Mouse (Mus musculus): Measurements from ENCODE around the gene Lamb1.

Lamb1 gene

DNA sequence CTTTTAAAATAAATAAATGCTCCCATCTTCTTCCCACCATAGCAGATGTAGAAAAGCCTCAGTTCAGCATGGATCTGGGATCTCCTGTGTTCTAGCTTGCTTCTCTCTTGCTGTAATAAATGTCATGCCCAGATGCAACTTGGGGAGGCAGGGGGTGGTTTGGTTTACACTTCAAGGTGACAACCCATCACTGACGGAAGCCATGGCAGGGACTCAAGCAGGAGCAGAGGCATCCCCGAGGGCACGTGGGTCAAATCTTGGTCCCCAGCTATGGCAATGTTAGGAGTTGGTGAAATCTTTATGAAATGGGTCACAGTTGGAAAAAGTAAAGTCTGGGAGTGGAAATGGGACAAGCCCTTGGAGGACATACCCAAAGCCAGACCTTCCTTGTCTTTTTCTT is 20.3 kb upstream of the Lamb1 start:
- H3K4me3 ChIP-seq (replicated peaks; ENCODE audit: low read length): no peak overlapping the region
- no peaks in the 10 kb centered on the region for H3K36me3 ChIP-seq (ENCODE audit: insufficient read depth, low read length)
- TF ChIP-seq NANOG (IDR thresholded peaks at IDR 0.05; ENCODE audit: borderline replicate concordance, low read length): no peak
- TF ChIP-seq POU5F1 (IDR thresholded peaks at IDR 0.05; ENCODE audit: borderline replicate concordance, low read length): no peak
- no peak for TF ChIP-seq CTCF (conservative IDR thresholded peaks at IDR 0.05; ENCODE audit: low read length)
- H3K4me1 ChIP-seq (replicated peaks; ENCODE audit: low read depth, low read length): peaks cover 36% of the 10 kb centered on the region
- H3K9me3 ChIP-seq (ENCODE audit: low read length): no peaks in the 10 kb centered on the region
- no peaks in the 10 kb centered on the region for H3K27me3 ChIP-seq (ENCODE audit: insufficient read depth, low read length)

DNA sequence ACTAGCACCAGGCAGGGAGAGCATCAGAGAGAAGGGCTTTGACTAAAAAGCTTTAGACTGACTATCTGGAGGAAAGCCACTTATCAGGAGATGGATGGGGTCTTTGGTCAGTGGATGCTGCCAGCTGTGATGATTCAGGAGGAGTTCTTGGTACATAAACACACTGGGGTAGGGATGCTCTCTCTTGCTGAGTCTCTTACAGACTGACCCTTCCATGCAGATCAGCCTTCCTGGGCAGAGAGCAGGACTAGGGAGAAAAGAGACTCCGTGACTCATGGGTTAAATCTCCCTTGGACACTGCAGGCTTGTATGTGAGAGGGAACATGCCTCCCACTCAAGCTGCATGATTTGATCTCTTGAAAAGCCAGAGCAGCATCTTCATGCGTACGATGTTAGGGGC is 18.9 kb upstream of the Lamb1 start:
- H3K4me3 ChIP-seq (replicated peaks; ENCODE audit: low read length): no peak overlapping the region
- H3K36me3 ChIP-seq (ENCODE audit: insufficient read depth, low read length): no peaks in the 10 kb centered on the region
- TF ChIP-seq POU5F1 (IDR thresholded peaks at IDR 0.05; ENCODE audit: borderline replicate concordance, low read length): no peak
- TF ChIP-seq CTCF (conservative IDR thresholded peaks at IDR 0.05; ENCODE audit: low read length): no peak
- TF ChIP-seq NANOG (IDR thresholded peaks at IDR 0.05; ENCODE audit: borderline replicate concordance, low read length): no peak
- no peaks in the 10 kb centered on the region for H3K9me3 ChIP-seq (ENCODE audit: low read length)
- no peaks in the 10 kb centered on the region for H3K27me3 ChIP-seq (ENCODE audit: insufficient read depth, low read length)
- H3K4me1 ChIP-seq (replicated peaks; ENCODE audit: low read depth, low read length): peaks cover 36% of the 10 kb centered on the region

DNA sequence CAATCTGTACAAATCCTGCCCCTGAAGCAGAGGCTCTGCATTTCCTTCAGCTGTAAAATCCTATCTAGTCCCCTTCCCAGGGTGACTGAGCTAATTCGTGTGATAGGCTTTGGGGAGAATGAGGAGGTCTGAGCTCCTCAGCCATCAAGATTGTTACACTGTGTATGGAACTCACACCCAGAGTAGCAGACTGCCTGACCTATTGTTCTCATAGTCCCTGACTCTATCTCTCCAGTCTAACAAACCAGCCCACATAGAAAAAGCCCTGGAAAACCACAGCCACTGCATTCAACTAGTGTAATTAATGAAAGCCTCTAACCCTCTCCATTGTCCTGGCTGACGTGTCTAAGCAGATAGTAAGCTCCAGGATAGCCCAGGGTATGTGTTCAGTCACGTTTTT is 18.4 kb upstream of the Lamb1 start:
- peaks cover 36% of the 10 kb centered on the region for H3K4me1 ChIP-seq (replicated peaks; ENCODE audit: low read depth, low read length)
- no peaks in the 10 kb centered on the region for H3K9me3 ChIP-seq (ENCODE audit: low read length)
- H3K36me3 ChIP-seq (ENCODE audit: insufficient read depth, low read length): no peaks in the 10 kb centered on the region

DNA sequence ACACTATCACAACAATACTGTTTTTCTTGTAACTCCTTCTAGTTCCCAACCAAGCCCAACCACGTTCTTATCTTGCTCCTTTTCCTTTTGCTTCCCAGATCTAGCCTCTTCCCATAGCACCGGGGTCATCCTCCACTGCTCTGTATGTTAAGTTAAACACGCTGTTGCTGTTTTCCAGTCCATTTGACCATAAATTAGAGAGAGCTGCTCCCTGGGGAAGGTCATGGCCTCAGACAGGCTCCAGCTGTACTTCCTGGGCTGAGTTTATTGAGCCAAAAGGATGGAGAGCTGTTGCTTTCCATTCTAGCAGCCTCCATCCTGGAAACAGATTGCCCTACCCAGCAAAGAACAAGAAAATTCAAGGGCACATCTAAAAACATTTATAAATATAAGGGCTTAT is 16.9 kb upstream of the Lamb1 start:
- H3K36me3 ChIP-seq (ENCODE audit: insufficient read depth, low read length): no peaks in the 10 kb centered on the region
- H3K27me3 ChIP-seq (ENCODE audit: insufficient read depth, low read length): no peaks in the 10 kb centered on the region
- H3K4me3 ChIP-seq (replicated peaks; ENCODE audit: low read length): no peak overlapping the region
- H3K9me3 ChIP-seq (ENCODE audit: low read length): no peaks in the 10 kb centered on the region
- H3K4me1 ChIP-seq (replicated peaks; ENCODE audit: low read depth, low read length): peaks cover 32% of the 10 kb centered on the region
- TF ChIP-seq CTCF (conservative IDR thresholded peaks at IDR 0.05; ENCODE audit: low read length) (no peak), NANOG (IDR thresholded peaks at IDR 0.05; ENCODE audit: borderline replicate concordance, low read length) (no peak), POU5F1 (IDR thresholded peaks at IDR 0.05; ENCODE audit: borderline replicate concordance, low read length) (no peak)

More for the DNA sequence above, 18.4 kb upstream of the Lamb1 start:
- Histone ChIP-seq H3K27me3 (ENCODE audit: insufficient read depth, low read length) (no peaks in the 10 kb centered on the region), H3K4me3 (replicated peaks; ENCODE audit: low read length) (no peak overlapping the region)
- TF ChIP-seq POU5F1 (IDR thresholded peaks at IDR 0.05; ENCODE audit: borderline replicate concordance, low read length) (no peak), NANOG (IDR thresholded peaks at IDR 0.05; ENCODE audit: borderline replicate concordance, low read length) (no peak), CTCF (conservative IDR thresholded peaks at IDR 0.05; ENCODE audit: low read length) (no peak)

DNA sequence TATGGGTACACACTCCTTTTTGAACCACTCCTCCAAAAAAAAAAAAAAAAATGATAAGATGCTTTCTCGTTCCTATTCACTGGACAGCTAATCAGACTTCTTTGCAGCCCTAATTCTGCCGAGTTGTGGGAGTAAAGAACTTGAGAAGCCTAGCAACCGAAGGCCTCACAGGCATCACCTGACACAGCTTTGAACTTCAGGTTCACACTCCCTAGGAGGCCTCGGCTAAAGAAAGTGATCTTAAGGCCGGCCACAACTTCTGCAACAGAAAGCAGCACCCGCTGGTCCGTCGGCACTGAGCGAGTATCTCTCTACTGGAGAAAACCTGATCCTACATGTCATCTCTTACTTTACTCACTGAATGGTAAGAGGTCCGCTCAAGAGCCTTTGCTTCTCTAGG is 16.4 kb upstream of the Lamb1 start:
- no peak overlapping the region for H3K4me3 ChIP-seq (replicated peaks; ENCODE audit: low read length)
- no peaks in the 10 kb centered on the region for H3K9me3 ChIP-seq (ENCODE audit: low read length)
- TF ChIP-seq CTCF (conservative IDR thresholded peaks at IDR 0.05; ENCODE audit: low read length): no peak
- no peak for TF ChIP-seq NANOG (IDR thresholded peaks at IDR 0.05; ENCODE audit: borderline replicate concordance, low read length)
- TF ChIP-seq POU5F1 (IDR thresholded peaks at IDR 0.05; ENCODE audit: borderline replicate concordance, low read length): no peak
- no peaks in the 10 kb centered on the region for H3K36me3 ChIP-seq (ENCODE audit: insufficient read depth, low read length)
- no peaks in the 10 kb centered on the region for H3K27me3 ChIP-seq (ENCODE audit: insufficient read depth, low read length)
- peaks cover 32% of the 10 kb centered on the region for H3K4me1 ChIP-seq (replicated peaks; ENCODE audit: low read depth, low read length)

DNA sequence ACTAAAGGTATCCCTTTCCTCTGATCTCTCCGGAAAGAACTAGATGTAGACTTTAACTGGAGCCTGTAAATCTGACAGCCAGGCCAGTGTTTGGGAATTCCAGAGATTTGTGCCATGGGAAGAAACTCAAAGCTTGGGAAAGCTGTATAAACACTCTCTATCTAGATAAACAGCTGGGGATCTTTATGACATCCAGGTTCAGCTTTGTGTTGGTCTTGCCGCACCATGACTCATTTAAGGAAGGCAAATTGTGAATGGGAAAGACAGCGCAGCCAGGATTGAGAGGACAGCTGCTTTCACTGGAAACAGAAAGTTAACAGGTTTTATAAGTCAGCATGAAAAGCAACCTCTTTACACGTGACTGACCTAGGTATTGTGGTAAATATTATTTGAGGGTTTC is 12.8 kb upstream of the Lamb1 start:
- H3K27me3 ChIP-seq (ENCODE audit: insufficient read depth, low read length): no peaks in the 10 kb centered on the region
- TF ChIP-seq POU5F1 (IDR thresholded peaks at IDR 0.05; ENCODE audit: borderline replicate concordance, low read length) (no peak), NANOG (IDR thresholded peaks at IDR 0.05; ENCODE audit: borderline replicate concordance, low read length) (no peak), CTCF (conservative IDR thresholded peaks at IDR 0.05; ENCODE audit: low read length) (no peak)
- peaks cover 22% of the 10 kb centered on the region for H3K4me1 ChIP-seq (replicated peaks; ENCODE audit: low read depth, low read length)
- no peak overlapping the region for H3K4me3 ChIP-seq (replicated peaks; ENCODE audit: low read length)
- H3K36me3 ChIP-seq (ENCODE audit: insufficient read depth, low read length): no peaks in the 10 kb centered on the region
- no peaks in the 10 kb centered on the region for H3K9me3 ChIP-seq (ENCODE audit: low read length)

DNA sequence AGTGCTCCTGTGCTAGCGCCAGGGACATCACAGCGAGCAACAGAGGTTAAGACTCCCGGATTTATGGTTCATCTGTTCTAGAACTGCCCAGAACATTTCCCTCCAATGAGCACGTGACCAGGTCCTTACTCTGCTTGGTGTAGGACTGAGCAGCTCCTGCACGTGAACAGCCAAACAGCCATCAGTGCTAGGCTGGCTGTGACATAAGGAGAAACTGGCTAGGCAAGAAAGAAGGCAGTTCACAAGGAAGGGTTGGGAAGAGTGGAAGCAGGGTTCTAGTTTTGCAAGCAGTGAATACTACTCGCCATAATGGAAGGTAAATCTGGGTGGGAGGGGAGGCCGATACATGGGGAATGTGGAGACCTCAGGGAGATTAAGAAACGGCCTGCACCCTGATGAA is 10.1 kb upstream of the Lamb1 start:
- Histone ChIP-seq H3K4me1 (replicated peaks; ENCODE audit: low read depth, low read length) (peaks cover 5% of the 10 kb centered on the region; the same call in 1 of the 2 replicates), H3K36me3 (ENCODE audit: insufficient read depth, low read length) (no peaks in the 10 kb centered on the region), H3K4me3 (replicated peaks; ENCODE audit: low read length) (no peak overlapping the region), H3K9me3 (ENCODE audit: low read length) (no peaks in the 10 kb centered on the region), H3K27me3 (ENCODE audit: insufficient read depth, low read length) (no peaks in the 10 kb centered on the region)
- TF ChIP-seq CTCF (conservative IDR thresholded peaks at IDR 0.05; ENCODE audit: low read length) (no peak), NANOG (IDR thresholded peaks at IDR 0.05; ENCODE audit: borderline replicate concordance, low read length) (no peak), POU5F1 (IDR thresholded peaks at IDR 0.05; ENCODE audit: borderline replicate concordance, low read length) (no peak)

DNA sequence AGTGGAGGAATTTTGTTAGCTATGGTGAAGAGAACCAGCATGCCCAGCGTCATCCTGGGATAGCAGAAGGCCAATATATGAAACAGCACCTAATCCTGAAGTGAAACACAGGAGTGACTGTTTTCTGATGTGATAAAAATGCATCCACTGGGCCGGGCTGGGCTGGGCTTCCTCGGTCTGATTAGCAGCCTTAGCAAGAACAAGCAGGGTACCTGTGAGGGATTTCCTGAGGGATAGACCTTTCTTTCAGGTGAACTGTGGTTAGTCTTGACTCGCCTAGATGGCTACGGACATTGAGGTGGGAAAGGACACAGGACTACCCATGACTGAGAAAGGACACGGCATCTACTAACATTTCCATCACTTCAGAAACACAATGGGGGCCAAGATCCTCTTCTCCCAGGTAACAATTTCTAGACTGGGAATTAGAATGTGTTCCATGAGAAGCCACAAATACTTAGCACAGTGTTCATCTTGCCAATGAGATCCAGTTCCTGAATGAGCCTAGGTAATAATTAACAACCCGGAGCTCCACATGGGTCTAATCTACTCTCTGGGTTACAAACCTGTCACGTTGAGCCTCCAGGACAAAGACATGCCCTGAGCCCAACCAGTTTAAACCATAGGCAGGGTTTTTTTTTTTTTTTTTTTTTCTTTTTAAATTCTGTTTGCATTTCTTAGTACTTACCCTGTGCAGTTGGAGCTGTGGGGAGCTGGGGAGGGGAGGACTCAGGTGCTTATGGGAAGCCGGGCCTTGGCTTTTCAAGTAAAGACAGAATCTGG is 8.7 kb upstream of the Lamb1 start:
- Histone ChIP-seq H3K4me1 (replicated peaks; ENCODE audit: low read depth, low read length) (peaks cover 14% of the 10 kb centered on the region), H3K36me3 (ENCODE audit: insufficient read depth, low read length) (no peaks in the 10 kb centered on the region), H3K27me3 (ENCODE audit: insufficient read depth, low read length) (no peaks in the 10 kb centered on the region), H3K9me3 (ENCODE audit: low read length) (no peaks in the 10 kb centered on the region), H3K4me3 (replicated peaks; ENCODE audit: low read length) (no peak overlapping the region)
- TF ChIP-seq NANOG (IDR thresholded peaks at IDR 0.05; ENCODE audit: borderline replicate concordance, low read length): no peak
- no peak for TF ChIP-seq CTCF (conservative IDR thresholded peaks at IDR 0.05; ENCODE audit: low read length)
- no peak for TF ChIP-seq POU5F1 (IDR thresholded peaks at IDR 0.05; ENCODE audit: borderline replicate concordance, low read length)

DNA sequence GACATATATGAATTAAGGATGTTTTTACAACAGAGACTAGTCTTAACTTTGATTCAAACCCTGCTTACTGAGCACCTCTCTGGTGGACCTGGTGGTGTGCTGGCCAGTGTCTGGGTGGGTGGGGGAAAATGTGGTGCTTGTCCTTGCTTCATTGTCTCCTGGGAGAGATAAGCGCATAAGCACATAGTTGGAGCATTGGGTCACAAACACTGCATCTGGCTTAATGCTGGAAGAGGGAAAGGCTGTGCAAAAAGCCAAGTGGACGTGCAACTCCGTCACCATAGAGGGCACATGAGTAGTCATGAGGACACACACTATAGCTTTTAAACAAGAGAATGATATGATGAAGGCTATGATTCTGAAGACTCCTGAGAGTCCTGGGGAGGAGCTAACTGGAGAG is 3.2 kb upstream of the Lamb1 start:
- Histone ChIP-seq H3K4me3 (replicated peaks; ENCODE audit: low read length) (no peak overlapping the region), H3K36me3 (ENCODE audit: insufficient read depth, low read length) (peaks cover 3% of the 10 kb centered on the region; the same call in 1 of the 2 replicates), H3K27me3 (ENCODE audit: insufficient read depth, low read length) (peaks cover 36% of the 10 kb centered on the region), H3K4me1 (replicated peaks; ENCODE audit: low read depth, low read length) (peaks cover 58% of the 10 kb centered on the region), H3K9me3 (ENCODE audit: low read length) (no peaks in the 10 kb centered on the region)
- TF ChIP-seq CTCF (conservative IDR thresholded peaks at IDR 0.05; ENCODE audit: low read length): no peak

Measured in E14TG2a.4 (cell line).